Mouse (Mus musculus) ES-E14 (cell line): ENCODE data around the gene Foxe1.

Source experiments
- CHD2 ChIP-seq: IDR thresholded peaks from 2 replicates; pipeline ENCODE4 v1.6.1; 2014; ENCODE audit warnings: mild to moderate bottlenecking, low read depth, low read length, inconsistent platforms
- HCFC1 ChIP-seq: IDR thresholded peaks from 2 replicates; pipeline ENCODE4 v1.6.1; 2012; ENCODE audit warnings: low read length, inconsistent platforms, borderline replicate concordance; ENCODE audit not compliant: insufficient read depth
- MAFK ChIP-seq: IDR thresholded peaks from 2 replicates; pipeline ENCODE4 v1.6.1; 2014; ENCODE audit warnings: mild to moderate bottlenecking, low read depth, low read length, inconsistent platforms; ENCODE audit not compliant: insufficient read depth
- ZC3H11A ChIP-seq: IDR thresholded peaks from 2 replicates; pipeline ENCODE4 v1.6.1; 2012; ENCODE audit warnings: low read depth, mild to moderate bottlenecking, inconsistent platforms, low read length, borderline replicate concordance

- TF ChIP-seq ZC3H11A = no peak
- no peak for TF ChIP-seq MAFK
- TF ChIP-seq CHD2 = no peak
- TF ChIP-seq HCFC1 = no peak
Measured at GRCm38 (mm10) chr4:46337990-46338389, 5.4 kb upstream of the Foxe1 start.
